Mouse (Mus musculus) stomach, postnatal 0 days (tissue): ENCODE data around the gene Glrx.

ENCODE experiments used
- CTCF ChIP-seq: IDR thresholded peaks from 2 replicates; pipeline ENCODE4 v1.5.1; 2016; ENCODE audit warnings: antibody characterized with exemption, low read depth, mild to moderate bottlenecking, moderate library complexity
- EP300 ChIP-seq: optimal IDR thresholded peaks from 2 replicates; pipeline ENCODE3; 2016; ENCODE audit warnings: antibody characterized with exemption

DNA sequence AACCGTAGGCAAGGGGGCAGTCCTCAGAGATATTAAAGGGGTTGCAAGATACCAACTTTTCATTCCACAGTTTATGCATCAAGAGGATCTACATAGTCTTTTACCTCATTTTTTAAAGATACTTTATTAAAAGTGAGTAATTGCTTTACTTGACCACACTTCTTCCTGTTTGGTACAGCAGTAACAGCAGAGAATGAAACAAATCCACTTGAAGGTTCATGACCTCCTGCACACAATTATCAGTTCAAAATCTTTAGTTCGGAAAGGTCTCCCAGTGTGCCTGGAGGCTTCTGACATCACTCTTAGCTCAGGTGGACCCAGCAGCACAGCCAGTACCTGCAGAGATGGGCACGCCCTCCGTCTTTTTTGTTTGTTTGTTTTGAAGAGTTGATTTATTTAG is 12.4 kb downstream of the Glrx start:
- TF ChIP-seq CTCF, result no peak
- TF ChIP-seq EP300, result no peak
